Mouse (Mus musculus): ENCODE data around the gene Smyd4. TPM values are rescaled to one million over a fixed set of nuclear protein-coding genes. Genes with fewer than 3 reads are reported as not detected.

Gene Smyd4
- 13.8 and 15.2 TPM in 2 replicates for polyA plus RNA-seq (2014; fragmentation: Nextera tagmentation; extraction: Ambion mirVana)

GRCm38 (mm10) chr11:75348199-75348889 is at the start of gene Smyd4, which contains the start of gene Rpa1:
Smyd4 (plus strand) TSS chr11:75348433.
Rpa1 (minus strand) TSS chr11:75348324.
- no peaks in the 10 kb centered on the region for H3K27me3 ChIP-seq (ENCODE audit: control insufficient read depth, insufficient read depth, low read length)
- H3K4me1 ChIP-seq (ENCODE audit: control insufficient read depth in 2 of 2, insufficient read depth in 2 of 2, low read length in 2 of 2): peaks cover 5 to 14% of the 10 kb centered on the region in 2 experiments; a peak in 3 of 4 replicates
- ATAC-seq (ENCODE audit: insufficient number of reproducible peaks, insufficient read depth, low FRiP score, low read depth): peak; percentile 99
- H3K4me3 ChIP-seq (ENCODE audit: control insufficient read depth in 1 of 2, insufficient read depth in 1 of 2, low read depth in 1 of 2, low read length in 2 of 2): peak within 1 kb of the TSS; percentile 70 to 71
- peak within 1 kb of the TSS; percentile 89 to 90 for H3K27ac ChIP-seq (replicated peaks in 1 of 2; ENCODE audit: control insufficient read depth in 1 of 2, insufficient read depth in 1 of 2, low read depth in 2 of 2, low read length in 2 of 2)
- H3K9me3 ChIP-seq (ENCODE audit: control insufficient read depth, low read length): no peaks in the 10 kb centered on the region
- peak within 1 kb of the TSS; percentile 87 for H3K9ac ChIP-seq (ENCODE audit: low read length)
- H3K4me2 ChIP-seq (ENCODE audit: low read length): peak within 1 kb of the TSS; percentile 88
- WGBS: under 1% methylated on average over 56 of the region's 56 CpGs
- H3K36me3 ChIP-seq (ENCODE audit: control insufficient read depth, insufficient read depth, low read length): peaks cover 3% of the 10 kb centered on the region

DNA sequence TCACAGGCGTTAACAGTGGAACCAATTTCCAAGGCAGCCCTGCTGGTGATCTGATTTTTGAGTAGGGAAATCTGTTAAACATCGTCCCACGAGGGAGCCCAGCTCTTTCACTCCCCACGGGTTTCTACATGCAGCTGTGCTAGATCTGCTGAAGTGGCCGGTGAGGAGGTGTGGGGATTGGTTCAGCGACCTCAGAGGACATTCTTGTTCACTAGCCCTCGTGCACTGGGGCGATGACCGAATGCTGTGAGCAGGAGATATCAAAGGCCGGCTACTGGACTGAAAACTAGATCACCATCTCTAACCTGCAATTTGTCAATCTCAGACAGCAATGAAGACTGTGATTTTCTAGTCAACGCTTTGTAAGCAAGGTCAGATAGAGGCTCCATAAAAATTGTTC is 49.7 kb upstream of the Smyd4 start:
- Histone ChIP-seq H3K4me1 (ENCODE audit: control insufficient read depth in 2 of 2, insufficient read depth in 2 of 2, low read length in 2 of 2) (peaks cover 35 to 43% of the 10 kb centered on the region in 2 experiments), H3K36me3 (ENCODE audit: control insufficient read depth, insufficient read depth, low read length) (peaks cover 43% of the 10 kb centered on the region)

GRCm38 (mm10) chr11:75299786-75300185 is 48.4 kb upstream of the Smyd4 start:
- no peak overlapping the region for H3K9ac ChIP-seq (ENCODE audit: low read length)
- H3K36me3 ChIP-seq (ENCODE audit: control insufficient read depth, insufficient read depth, low read length): peaks cover 55% of the 10 kb centered on the region
- H3K4me3 ChIP-seq (ENCODE audit: control insufficient read depth in 1 of 2, insufficient read depth in 1 of 2, low read depth in 1 of 2, low read length in 2 of 2): no peak overlapping the region
- H3K27me3 ChIP-seq (ENCODE audit: control insufficient read depth, insufficient read depth, low read length): no peaks in the 10 kb centered on the region
- H3K27ac ChIP-seq (replicated peaks in 1 of 2; ENCODE audit: control insufficient read depth in 1 of 2, insufficient read depth in 1 of 2, low read depth in 2 of 2, low read length in 2 of 2): no peak overlapping the region
- 93% methylated on average over 10 of the region's 10 CpGs for WGBS
- H3K4me1 ChIP-seq (ENCODE audit: control insufficient read depth in 2 of 2, insufficient read depth in 2 of 2, low read length in 2 of 2): peaks cover 24 to 30% of the 10 kb centered on the region in 2 experiments
- H3K9me3 ChIP-seq (ENCODE audit: control insufficient read depth, low read length): no peaks in the 10 kb centered on the region
- no peak for ATAC-seq (ENCODE audit: insufficient number of reproducible peaks, insufficient read depth, low FRiP score, low read depth)
- H3K4me2 ChIP-seq (ENCODE audit: low read length): no peak overlapping the region

More for the DNA sequence above, 49.7 kb upstream of the Smyd4 start:
- H3K4me2 ChIP-seq (ENCODE audit: low read length): no peak overlapping the region
- 0 out of 2 replicates have a peak overlapping the region, but pooled peaks have one; percentile 14 for H3K9ac ChIP-seq (ENCODE audit: low read length)
- WGBS: 26% methylated on average over 11 of the region's 11 CpGs
- H3K9me3 ChIP-seq (ENCODE audit: control insufficient read depth, low read length): no peaks in the 10 kb centered on the region
- H3K27me3 ChIP-seq (ENCODE audit: control insufficient read depth, insufficient read depth, low read length): no peaks in the 10 kb centered on the region
- H3K27ac ChIP-seq (replicated peaks in 1 of 2; ENCODE audit: control insufficient read depth in 1 of 2, insufficient read depth in 1 of 2, low read depth in 2 of 2, low read length in 2 of 2): peak overlapping the region; percentile 54 to 81
- H3K4me3 ChIP-seq (ENCODE audit: control insufficient read depth in 1 of 2, insufficient read depth in 1 of 2, low read depth in 1 of 2, low read length in 2 of 2): no peak overlapping the region
- ATAC-seq (ENCODE audit: insufficient number of reproducible peaks, insufficient read depth, low FRiP score, low read depth): no peak

DNA sequence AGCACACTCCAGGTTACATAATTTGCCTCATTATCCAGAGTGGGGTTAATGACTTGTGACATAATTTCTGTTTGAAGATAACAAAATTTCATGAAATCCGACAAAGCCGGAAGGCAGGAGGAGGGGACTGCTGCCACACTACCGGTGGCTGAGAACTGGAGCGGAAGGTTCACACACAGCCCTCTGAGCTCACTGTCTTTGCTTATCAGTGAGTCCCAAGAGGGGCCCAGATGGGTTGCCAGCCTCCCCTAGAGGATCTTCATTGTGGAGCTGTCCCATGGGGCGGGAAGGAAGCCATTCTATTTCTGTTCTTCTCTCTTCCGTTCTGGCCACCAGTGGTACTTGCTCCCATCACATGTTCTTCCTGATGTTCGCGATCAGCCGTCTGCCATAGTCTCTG is 47.3 kb upstream of the Smyd4 start:
- H3K4me1 ChIP-seq (ENCODE audit: control insufficient read depth in 2 of 2, insufficient read depth in 2 of 2, low read length in 2 of 2): peaks cover 18 to 22% of the 10 kb centered on the region in 2 experiments
- no peak overlapping the region for H3K4me3 ChIP-seq (ENCODE audit: control insufficient read depth in 1 of 2, insufficient read depth in 1 of 2, low read depth in 1 of 2, low read length in 2 of 2)
- no peak for ATAC-seq (ENCODE audit: insufficient number of reproducible peaks, insufficient read depth, low FRiP score, low read depth)
- peaks cover 64% of the 10 kb centered on the region for H3K36me3 ChIP-seq (ENCODE audit: control insufficient read depth, insufficient read depth, low read length)
- H3K9ac ChIP-seq (ENCODE audit: low read length): no peak overlapping the region
- H3K27ac ChIP-seq (replicated peaks in 1 of 2; ENCODE audit: control insufficient read depth in 1 of 2, insufficient read depth in 1 of 2, low read depth in 2 of 2, low read length in 2 of 2): no peak overlapping the region
- no peaks in the 10 kb centered on the region for H3K27me3 ChIP-seq (ENCODE audit: control insufficient read depth, insufficient read depth, low read length)
- WGBS: 68% methylated on average over 9 of the region's 9 CpGs
- H3K4me2 ChIP-seq (ENCODE audit: low read length): no peak overlapping the region
- no peaks in the 10 kb centered on the region for H3K9me3 ChIP-seq (ENCODE audit: control insufficient read depth, low read length)

- WGBS: 86% methylated on average over 9 of the region's 9 CpGs
- Histone ChIP-seq H3K9ac (ENCODE audit: low read length) (no peak overlapping the region), H3K4me1 (ENCODE audit: control insufficient read depth in 2 of 2, insufficient read depth in 2 of 2, low read length in 2 of 2) (peaks cover 0 to 4% of the 10 kb centered on the region in 2 experiments; a peak in 1 of 4 replicates), H3K27ac (replicated peaks in 1 of 2; ENCODE audit: control insufficient read depth in 1 of 2, insufficient read depth in 1 of 2, low read depth in 2 of 2, low read length in 2 of 2) (no peak overlapping the region), H3K4me2 (ENCODE audit: low read length) (no peak overlapping the region), H3K4me3 (ENCODE audit: control insufficient read depth in 1 of 2, insufficient read depth in 1 of 2, low read depth in 1 of 2, low read length in 2 of 2) (no peak overlapping the region), H3K9me3 (ENCODE audit: control insufficient read depth, low read length) (no peaks in the 10 kb centered on the region), H3K36me3 (ENCODE audit: control insufficient read depth, insufficient read depth, low read length) (peaks cover 93% of the 10 kb centered on the region), H3K27me3 (ENCODE audit: control insufficient read depth, insufficient read depth, low read length) (no peaks in the 10 kb centered on the region)
- no peak for ATAC-seq (ENCODE audit: insufficient number of reproducible peaks, insufficient read depth, low FRiP score, low read depth)
Observed at GRCm38 (mm10) chr11:75304797-75305196, 43.4 kb upstream of the Smyd4 start.

GRCm38 (mm10) chr11:75308650-75309049 is 39.6 kb upstream of the Smyd4 start:
- Histone ChIP-seq H3K4me2 (ENCODE audit: low read length) (no peak overlapping the region), H3K27ac (replicated peaks in 1 of 2; ENCODE audit: control insufficient read depth in 1 of 2, insufficient read depth in 1 of 2, low read depth in 2 of 2, low read length in 2 of 2) (no peak overlapping the region), H3K9ac (ENCODE audit: low read length) (no peak overlapping the region), H3K9me3 (ENCODE audit: control insufficient read depth, low read length) (no peaks in the 10 kb centered on the region), H3K27me3 (ENCODE audit: control insufficient read depth, insufficient read depth, low read length) (no peaks in the 10 kb centered on the region), H3K4me3 (ENCODE audit: control insufficient read depth in 1 of 2, insufficient read depth in 1 of 2, low read depth in 1 of 2, low read length in 2 of 2) (no peak overlapping the region), H3K4me1 (ENCODE audit: control insufficient read depth in 2 of 2, insufficient read depth in 2 of 2, low read length in 2 of 2) (no peaks in the 10 kb centered on the region), H3K36me3 (ENCODE audit: control insufficient read depth, insufficient read depth, low read length) (peaks cover 91% of the 10 kb centered on the region)
- WGBS: 81% methylated on average over 4 of the region's 4 CpGs
- ATAC-seq (ENCODE audit: insufficient number of reproducible peaks, insufficient read depth, low FRiP score, low read depth): no peak

DNA sequence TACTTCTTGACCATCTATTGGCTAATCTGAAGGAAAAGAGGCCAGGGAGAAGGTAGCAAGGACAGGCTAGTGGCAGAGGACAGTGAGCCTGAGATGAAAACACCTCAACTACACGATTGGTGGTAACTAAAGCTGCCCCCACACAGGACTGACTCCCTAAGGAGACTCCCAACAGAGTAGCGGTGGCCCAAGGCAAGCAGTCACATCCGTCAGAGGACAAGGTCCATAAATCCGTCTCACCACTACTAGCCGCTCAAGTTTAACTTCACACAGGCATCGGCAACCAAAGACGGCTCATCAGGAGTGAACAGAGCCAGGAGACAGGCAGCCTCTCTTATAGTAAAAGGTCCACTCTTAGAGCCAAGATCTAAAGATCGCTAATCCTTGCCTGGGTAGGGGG is 37.4 kb upstream of the Smyd4 start:
- WGBS: 88% methylated on average over 8 of the region's 8 CpGs
- Histone ChIP-seq H3K27me3 (ENCODE audit: control insufficient read depth, insufficient read depth, low read length) (no peaks in the 10 kb centered on the region), H3K4me2 (ENCODE audit: low read length) (no peak overlapping the region), H3K4me3 (ENCODE audit: control insufficient read depth in 1 of 2, insufficient read depth in 1 of 2, low read depth in 1 of 2, low read length in 2 of 2) (no peak overlapping the region), H3K27ac (replicated peaks in 1 of 2; ENCODE audit: control insufficient read depth in 1 of 2, insufficient read depth in 1 of 2, low read depth in 2 of 2, low read length in 2 of 2) (no peak overlapping the region), H3K36me3 (ENCODE audit: control insufficient read depth, insufficient read depth, low read length) (peaks cover 93% of the 10 kb centered on the region), H3K9ac (ENCODE audit: low read length) (no peak overlapping the region), H3K9me3 (ENCODE audit: control insufficient read depth, low read length) (no peaks in the 10 kb centered on the region), H3K4me1 (ENCODE audit: control insufficient read depth in 2 of 2, insufficient read depth in 2 of 2, low read length in 2 of 2) (no peaks in the 10 kb centered on the region)
- no peak for ATAC-seq (ENCODE audit: insufficient number of reproducible peaks, insufficient read depth, low FRiP score, low read depth)
